Mouse (Mus musculus) adrenal gland, adult 2 months (tissue): Measurements from ENCODE around the gene Ube2f. TPM values are rescaled to one million over a fixed set of nuclear protein-coding genes. Genes with fewer than 3 reads are reported as not detected.

Experiments used
- DNase-seq: peaks from one replicate; pipeline ENCODE4 v3.0.0; 2021
- polyA plus RNA-seq: library from polyadenylated mRNA; depleted of rRNA; stranded (reverse); fragments of >200 nt; gene quantifications from 2 replicates; pipeline ENCODE4 v1.2.3, GENCODE M21; 2012
- total RNA-seq, 2 experiments: library from RNA; stranded (reverse); gene quantifications; 2 replicates each; pipeline ENCODE4 v1.2.3; 2021

Ube2f gene
- total and polyA plus RNA-seq, 3 experiments, result 13.9 to 109 (median 64.8) TPM

DNA sequence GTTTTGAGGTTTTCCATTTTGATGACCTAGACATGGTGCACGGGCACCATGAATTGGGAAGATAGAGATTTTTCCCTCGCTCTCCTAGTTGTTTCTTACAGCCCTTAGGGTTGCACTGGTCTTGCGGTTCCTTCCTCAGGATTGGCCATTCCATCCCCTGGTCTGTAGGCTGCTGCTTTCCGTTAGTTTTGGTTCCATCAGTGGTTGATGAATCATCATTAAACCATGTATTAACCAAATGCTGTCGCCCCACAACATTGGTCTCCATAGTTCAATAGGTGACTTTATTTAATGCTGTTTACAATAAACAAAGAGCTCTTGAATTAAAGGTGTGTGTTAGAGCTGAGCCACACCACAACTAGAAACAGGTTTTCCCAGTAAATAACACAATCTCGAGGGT, 12.4 kb upstream of the Ube2f start:
- DNase-seq, result no peak

DNA sequence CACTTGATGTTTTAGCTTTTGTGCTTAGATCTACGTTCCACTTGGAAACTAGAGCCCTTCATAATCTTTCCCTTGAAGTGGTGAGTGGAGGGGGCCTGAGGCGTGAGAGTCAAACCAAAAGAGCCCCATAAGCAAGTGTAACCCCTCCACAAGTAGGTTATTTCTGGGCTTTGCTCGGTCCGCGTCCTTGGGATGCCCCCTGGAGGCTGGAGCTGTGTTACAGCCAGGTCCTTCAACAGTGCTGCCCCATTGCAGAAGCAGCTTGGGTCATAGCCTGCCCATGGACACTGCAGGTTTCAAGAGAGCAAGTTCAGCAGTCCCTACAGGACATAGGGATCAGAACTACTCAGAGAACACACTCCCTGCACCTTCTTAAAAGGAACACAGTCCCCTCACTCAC, 11.0 kb upstream of the Ube2f start:
- peak; percentile 52 for DNase-seq

DNA sequence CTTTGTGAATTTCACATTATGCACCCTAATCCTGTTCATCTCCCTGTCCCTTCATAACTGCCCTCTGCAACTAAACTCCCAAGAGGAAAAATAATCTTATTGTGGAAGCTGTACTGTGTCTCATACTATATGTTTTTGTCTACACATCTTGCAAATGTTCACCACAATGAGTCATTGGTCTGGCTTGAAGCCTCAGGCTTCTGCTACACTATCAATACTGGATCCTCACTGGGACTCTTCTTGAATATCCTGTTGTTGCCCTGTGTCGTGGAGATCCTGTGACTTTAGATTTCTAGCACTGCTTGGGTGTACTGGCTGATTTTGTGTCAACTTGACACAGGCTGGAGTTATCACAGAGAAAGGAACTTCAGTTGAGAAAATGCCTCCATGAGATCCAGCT, 10.3 kb upstream of the Ube2f start:
- no peak for DNase-seq

DNA sequence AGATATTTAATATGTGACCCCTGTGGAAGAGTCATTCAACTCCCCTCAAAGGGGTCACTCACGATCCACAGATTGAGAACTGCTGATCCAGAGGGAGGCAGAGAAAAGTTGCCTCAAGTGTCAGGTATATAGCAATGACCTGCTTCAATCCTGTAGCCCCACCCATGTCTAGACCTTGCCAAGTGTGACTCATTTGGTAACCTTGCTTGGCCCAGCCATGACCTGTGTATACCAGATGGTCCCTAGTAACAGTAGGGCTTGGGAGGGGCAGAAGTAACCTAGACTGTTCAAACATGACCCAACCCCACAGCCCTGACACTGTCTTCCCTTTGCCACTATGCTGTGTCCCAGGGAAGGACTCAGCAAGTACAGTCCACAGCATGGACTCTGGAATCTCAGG, 9.4 kb upstream of the Ube2f start:
- peak; percentile 83 for DNase-seq

DNA sequence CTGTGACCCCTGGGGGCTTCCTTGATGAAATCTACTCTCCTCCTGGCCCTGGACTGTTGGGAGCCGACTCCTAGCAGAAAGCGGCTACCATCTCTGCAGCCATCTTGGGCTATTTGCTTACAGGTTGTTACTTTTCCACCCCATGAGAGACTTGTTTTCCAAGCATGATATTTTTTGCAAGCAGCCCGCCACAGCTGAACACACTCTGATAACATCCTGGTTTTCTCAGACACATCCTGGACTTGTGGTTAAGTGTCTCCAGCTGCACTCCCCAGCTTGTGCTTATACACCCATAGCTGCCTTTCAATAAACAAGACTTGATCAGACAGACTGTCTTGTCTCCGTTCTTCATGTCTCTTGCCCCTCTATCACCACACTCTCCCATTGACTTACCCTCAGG, 8.9 kb upstream of the Ube2f start:
- no peak for DNase-seq

DNA sequence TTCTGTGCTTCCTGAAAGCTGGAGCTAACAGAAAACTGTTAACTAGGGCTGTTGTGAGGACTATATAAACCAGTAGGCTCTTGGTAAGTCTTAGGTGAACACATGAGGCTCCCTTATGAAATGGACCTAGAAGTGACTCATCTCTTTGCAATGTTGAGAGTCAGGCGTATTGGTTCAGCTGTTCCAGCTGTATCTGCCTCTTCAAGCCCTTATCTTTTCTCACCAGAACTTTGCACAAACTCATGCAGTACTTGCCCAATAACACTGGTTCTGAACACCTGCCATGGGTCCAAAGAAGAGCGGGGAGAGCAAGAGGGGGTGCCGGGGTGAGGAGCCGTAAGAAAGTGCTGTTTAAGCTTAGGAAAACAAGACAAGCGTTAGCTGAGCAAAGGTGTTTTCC, 1.9 kb upstream of the Ube2f start:
- peak; percentile 17 for DNase-seq

DNA sequence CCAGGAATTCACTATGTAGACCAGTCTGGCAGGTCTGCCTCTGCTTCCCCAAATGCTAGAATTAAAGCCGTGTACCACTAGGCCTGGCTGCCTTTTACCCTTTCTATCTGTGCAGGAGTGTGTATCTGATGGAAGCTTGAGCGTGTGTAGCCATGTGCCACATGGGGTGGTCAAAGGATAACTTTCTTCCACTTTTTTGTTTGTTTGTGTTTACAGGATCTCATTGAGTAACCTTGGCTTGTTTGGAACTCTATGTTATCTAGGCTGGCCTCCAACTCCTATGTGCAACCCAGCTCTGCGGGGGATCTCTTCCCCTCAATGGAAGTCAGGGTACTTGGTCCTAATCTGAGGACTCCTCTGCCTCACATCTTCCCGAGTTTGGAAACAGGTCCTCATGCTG, 1.1 kb upstream of the Ube2f start:
- DNase-seq, result no peak

DNA sequence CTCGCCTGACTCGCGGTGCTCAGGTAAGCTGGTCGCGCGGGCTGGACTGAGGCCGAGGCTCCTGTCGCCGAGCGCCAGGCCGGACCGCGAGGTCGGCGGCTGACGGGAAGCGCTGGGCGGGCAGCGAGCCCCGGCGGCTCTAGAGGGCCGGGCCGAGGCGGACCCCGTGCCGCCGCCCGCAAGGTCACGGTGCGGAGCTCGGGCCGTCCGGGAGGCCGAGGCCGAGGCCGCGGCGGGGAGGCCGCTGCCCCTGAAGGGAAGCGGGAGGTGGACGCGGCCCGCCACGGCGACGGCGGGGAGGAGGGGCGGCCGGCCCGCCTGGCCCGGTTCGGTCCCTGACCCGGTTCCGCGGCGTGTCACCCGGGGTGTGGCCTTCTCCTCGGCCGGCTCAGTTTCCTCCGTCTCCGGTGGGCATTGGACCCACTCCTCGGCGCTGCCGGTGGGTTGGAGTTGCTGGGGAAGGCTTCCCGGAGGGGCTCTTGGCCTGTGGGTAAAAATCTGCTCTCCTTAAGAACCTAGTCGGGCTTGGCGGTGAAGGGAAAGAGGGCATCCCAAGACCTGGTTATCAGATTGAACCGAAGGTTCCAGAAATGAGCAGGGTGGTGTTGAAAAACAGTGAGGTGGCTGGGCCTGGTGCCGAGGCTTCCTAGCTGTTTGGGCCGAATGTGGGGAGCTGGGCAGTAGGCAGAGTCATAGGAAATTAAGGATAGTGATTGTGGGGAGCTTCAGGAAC, 477 bp downstream of the Ube2f start:
- DNase-seq, result peak; percentile 66

DNA sequence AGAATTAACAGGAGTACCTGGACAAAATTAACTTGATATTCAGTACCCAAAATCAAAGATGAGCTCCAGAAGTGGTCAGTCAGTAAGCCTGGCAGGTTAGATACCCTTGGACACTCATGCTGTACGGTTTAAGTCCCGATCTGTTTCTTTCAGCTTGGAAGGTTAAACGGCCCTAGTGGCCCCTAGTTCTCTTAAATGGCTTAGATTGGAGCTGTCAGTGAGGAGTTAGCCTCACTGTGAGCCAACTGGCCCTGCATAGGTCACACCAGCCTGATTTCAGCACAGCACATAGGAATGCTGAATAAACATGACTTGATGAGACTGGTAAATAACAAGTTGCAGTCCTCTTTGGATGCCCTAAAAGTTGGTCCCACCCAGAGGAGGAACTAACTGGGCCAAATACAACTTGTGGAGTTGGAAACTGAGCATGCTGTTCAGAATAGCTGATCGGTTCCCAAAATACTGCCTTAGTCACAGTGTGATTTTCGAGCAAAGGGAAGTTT, 1.1 kb downstream of the Ube2f start:
- peak; percentile 28 for DNase-seq

DNA sequence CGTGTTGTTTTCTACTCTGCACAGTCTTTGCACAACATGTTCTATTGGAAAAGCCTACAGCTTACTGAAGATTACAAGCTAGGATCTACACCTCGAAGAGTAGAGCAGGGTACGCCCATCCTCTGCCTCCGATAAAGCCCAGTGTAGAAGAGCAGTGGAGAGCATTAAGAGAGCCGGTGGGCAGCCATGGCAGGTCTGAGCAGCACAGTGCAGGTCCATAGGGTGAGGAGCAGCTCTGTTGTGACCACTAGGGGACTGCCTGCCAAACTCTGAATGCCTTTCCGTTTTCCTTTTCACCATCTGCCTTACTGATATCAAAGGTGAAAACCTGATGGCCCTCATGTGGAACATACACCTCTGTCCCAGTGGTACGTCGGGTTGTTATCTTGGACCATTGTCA, 1.8 kb downstream of the Ube2f start:
- no peak for DNase-seq

DNA sequence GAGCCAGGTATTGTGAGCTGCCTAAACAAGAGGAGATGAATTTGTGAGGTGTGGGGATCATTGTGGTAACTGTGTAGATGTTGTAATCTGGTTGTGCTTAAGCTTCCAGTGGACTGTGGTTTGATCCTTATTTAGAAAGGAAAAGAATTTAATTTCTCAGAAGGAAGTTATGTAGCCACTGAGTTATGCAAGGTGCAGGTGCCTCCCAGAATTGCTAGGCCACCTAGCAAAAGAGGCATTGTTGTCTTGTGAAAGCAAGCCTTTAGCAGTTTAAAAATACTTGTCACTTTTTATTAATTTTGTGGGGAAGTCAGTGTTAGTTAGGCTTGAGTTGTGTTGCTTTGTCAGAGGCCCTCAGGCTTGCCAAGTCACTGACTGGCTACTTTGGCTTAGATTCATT, 7.8 kb downstream of the Ube2f start:
- DNase-seq, result no peak

DNA sequence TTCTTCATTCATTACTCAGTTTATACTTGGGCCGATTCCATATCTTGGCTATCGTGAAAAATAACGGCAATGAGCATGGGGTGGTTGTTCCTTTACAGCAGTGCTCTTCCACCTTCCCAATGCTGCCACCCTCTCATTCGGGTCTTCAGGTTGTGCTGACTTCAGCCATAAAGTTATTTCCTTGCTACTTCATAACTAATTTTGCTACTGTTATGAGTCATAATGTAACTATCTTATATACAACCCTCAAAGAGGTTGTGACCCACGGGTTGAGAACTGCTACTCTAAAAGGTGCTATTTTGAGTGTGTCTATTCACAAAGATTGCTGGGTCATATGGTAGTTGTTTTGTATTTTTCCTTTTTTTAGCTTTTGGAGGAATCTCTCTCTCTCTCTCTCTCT, 9.7 kb downstream of the Ube2f start:
- DNase-seq, result no peak

DNA sequence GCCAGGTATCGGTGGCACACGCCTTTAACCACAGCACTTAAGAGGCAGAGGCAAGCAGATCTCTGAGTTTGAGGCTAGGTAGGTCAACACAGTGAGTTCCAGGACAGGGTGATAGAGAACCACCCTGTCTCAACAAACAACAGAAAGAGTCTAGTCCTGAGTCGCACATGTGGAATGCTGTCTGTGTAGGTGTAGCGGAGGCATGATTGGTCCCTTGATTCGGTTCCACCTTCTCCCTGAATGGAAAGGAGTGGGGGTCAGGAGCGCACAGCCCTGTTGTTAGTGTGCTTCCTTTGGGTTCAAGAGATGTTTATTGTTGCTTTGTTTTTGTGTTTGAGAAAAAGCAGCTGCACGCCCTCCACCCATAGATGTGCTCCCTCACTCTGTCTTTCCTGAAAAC, 12.4 kb downstream of the Ube2f start:
- no peak for DNase-seq

DNA sequence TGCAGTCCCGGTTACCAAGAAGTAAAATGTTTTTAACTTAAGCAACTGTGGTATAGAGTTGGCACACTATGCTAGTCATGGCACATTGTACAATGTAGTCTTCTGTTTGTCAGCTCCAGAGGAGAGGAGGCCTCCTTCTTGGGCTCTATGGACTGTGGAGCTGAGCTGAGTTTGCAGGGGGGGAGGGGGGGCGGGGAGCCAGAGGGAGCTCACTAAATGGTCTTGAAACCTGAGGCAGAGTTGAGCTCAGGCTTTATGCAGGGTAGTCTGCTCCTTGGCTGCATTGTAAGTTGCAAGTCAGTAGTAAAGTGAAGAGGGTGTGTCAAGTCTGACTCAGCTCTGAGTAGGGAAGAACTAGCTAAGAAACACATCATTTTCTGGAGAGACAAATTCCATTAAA, 22.2 kb downstream of the Ube2f start:
- no peak for DNase-seq

DNA sequence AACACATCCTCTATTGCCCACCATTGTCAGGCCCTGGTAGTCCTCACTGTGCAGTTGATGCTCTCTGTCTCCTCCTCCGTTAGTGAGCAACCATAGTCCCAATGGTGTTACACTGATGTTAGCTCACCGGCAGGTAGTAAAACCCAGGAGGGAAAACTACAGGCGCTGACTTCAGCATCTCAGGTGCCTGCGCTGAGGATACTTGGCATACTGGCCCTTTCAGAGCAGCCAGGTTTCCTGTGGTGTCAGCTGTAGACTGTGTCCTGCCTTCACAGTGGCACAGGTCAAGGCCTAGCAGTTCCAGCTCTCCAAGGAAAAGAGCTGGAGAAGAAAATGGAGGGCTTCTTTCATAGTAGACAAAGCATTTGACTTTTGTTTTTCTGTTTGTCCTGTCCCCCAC, 26.5 kb downstream of the Ube2f start:
- DNase-seq, result no peak

DNA sequence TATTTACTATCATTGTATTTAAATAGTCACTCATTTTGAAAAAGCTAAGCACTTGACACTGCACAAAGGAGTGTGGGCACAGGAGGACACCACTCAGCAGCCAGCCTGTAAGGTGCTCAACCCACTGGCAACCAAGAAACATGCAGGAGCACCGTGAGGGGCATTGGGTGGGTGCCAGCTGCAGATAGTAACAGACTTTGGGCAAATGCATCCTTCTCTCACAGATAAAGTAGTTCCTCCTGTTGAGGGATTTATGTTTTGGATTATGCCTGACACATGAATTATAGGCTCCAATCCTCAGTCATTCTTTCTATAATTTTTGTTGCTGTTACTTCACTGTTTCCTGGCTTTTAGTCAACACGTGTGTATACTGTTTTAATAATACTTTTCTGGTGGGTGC, 27.4 kb downstream of the Ube2f start:
- DNase-seq, result no peak

DNA sequence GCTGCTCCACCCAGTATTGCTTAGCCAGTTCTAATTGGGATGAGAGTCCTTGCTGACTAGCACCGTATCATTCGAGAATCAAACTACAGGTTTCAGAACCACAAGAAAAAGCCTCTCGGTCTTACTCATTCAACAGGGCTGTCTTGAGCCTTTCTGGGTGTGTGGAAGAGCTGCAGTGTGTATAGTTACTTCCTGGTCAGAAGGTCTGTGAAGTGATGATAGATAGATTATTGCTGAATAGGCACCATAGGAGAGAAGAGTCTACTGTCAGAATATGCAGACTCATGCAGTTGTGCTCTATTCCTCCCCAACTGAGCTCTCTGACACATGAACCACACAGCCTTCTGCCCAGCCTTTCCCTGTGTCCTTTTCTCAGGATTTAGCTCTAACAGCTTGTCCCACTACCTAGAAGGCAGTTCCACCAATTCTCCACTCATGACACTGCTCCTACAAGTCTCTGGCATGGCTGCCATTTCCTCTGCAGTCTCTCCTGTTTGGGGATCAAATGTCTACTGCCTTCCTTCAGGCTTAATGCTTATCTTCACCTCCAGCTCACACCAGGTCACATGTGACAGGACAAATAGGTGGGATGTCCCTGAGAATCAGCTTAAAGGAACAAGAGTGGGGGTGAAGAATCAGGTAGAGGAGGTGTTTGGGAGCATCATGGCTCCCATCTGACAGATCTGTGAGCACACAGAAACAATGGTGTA, 28.5 kb downstream of the Ube2f start:
- DNase-seq, result no peak

DNA sequence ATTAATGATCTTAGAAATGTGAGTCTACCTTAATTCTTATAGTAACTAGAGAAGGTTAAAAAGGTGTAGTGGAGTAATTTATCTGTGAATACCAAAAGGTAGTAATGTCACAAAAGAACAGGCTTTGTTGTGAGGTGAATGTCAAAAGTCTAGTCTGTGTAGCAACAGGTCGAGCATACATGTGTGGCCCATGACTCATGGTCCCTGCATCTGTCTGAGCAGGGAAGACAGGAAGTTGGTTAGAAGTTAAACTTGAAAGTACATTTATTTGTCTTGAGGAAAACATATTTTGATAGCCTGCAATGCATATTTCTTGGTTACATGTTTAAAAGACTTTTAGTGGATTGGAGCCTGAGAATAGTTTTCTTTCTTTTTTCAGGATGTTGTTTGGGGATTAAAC, 29.0 kb downstream of the Ube2f start:
- no peak for DNase-seq

DNA sequence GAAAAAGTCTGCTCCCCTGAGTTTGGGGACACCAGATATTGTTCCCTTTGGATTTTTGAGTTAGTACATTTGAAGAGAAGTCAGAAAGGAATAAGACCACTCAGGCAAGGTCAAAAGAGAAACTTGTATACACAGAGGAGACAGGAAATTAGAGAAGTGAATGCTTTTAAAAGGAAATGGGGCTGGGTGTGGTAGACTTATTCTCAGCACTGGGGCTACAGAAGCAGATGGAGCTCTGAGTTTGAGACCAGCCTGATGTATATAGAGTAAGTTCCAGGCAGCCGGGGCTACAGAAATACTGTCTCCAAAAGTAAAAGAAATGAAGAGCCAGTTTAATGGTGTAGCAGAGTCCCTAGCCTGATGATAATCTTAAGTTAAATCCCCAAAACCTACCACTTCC, 32.5 kb downstream of the Ube2f start:
- no peak for DNase-seq

DNA sequence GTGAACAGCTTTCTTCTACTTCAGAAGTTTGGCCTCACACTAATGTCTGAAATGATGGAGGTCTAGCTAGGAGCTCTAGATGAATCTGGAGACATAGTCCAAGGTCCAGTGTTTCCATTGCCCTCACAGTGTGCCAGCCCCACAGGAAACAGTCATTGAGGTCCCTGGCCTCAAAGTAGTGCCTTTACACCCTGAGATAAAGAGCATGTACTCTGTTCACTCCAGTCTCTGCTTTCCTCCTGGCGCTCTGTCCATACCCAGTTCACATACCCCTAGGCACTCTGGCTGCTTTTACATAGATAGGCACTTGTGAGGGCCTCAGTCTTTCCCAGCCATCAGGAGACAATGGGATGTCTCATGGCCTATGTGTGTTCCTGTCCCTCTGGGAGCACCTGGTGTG, 39.3 kb downstream of the Ube2f start:
- no peak for DNase-seq

DNA sequence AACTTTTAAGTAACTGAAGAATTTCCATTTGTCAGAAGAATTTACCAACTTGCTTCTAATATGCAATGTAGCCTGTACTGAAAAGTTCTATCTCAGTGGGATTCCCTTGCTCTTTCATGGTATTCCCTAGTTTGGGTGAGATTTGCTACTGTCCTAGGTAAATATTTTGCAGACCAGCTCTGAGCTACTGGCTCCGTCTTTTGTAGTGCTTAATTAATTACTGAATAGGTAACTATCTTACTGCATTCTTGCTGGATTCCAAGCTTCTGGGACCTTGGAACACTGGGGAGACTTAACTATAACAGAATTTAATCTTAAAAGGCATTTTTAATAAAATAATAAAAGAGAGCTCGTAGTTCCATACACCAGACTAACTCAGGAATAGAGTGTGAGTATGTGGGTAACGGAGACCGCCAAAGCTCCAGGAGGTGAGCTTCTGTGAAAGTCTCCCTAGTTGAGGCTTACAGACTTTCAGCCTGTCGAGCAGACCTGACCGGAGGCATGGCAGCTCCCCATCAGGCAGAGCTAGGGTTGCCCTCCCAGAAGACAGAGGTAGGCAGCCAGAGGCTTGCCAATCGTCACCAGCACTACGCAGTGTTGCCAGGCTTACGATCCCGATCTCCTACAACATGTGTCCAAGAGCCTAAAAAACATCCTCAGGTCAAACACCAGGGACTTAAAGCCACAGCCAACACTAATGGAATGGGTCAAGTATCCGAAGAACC, 42.2 kb downstream of the Ube2f start:
- no peak for DNase-seq

DNA sequence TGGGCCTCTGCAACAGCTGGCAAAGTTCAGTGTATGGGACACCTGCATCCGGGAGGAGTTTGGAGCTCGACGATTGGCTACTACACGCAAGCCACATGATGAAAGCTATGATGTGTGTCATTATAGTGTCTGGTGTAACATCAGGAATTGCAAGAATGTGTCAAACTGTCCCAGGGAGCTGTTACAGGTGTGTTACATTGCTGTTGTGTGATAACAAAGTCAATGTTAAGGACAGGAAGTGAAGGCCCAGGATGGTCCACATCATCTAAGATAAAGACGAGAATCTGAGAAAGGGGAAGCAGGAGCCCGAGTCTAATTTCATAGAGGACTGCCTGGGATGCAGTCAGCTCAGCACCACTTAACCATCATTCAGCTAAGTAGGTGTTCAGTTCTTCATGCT, 45.4 kb downstream of the Ube2f start:
- no peak for DNase-seq
